Mouse (Mus musculus): ENCODE measurements around the gene Ptprd. TPM values are rescaled to one million over a fixed set of nuclear protein-coding genes. Genes with fewer than 3 reads are reported as not detected.

Ptprd gene
- polyA plus RNA-seq, 1 experiment = not detected

DNA sequence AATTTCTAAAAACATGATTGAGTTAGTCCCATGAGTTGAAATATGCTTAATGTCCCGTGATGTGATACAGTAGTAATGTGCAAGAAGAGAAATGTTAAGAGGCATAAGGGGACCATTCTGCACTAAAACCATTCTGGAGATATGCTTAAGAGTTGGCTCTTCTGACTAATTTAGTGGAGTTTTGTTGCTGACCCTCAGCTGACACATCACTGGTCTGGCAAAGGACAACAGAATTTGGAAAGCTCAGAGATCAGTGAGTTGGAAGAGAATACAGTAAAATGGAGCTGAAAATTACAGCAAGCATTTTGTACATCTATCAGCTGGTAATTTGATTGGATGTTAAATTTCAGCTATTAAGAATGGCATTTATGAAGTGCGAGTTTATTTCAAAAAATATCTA lies 2248.8 kb downstream of the Ptprd start:
- TF ChIP-seq GATA1 (IDR thresholded peaks at IDR 0.05; ENCODE audit: borderline replicate concordance, low read length) = no peak
- no peak for TF ChIP-seq FLI1 (IDR thresholded peaks at IDR 0.05; ENCODE audit: low read length)
- Histone ChIP-seq H3K4me1 (no peaks in the 10 kb centered on the region), H3K9me3 (peaks cover 8% of the 10 kb centered on the region; the same call in 1 of the 2 replicates), H3K4me3 (replicated peaks) (no peak overlapping the region), H3K36me3 (replicated peaks; ENCODE audit: low read length) (no peaks in the 10 kb centered on the region), H3K27me3 (replicated peaks) (no peaks in the 10 kb centered on the region)

DNA sequence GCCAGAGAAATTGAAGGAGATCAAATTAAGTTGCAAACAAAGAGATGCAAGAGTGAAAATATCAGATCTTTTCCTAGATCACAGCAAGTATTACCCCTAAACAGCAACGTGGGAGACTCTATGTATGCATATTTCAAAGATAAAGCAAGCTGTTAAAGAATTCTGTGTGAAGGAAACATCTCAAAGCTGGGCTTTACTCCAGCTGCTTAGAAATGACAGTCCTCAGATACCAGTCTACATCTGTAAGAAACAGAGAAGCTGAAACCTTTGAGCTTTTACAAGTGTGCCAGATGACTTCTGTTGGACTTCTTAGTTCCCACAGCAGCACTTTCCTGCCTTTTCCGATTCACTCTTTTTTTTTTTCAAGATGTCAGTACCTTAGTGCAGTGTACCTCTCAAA lies 2249.9 kb downstream of the Ptprd start:
- no peaks in the 10 kb centered on the region for H3K4me1 ChIP-seq
- TF ChIP-seq GATA1 (IDR thresholded peaks at IDR 0.05; ENCODE audit: borderline replicate concordance, low read length) = no peak
- no peak for TF ChIP-seq FLI1 (IDR thresholded peaks at IDR 0.05; ENCODE audit: low read length)
- no peaks in the 10 kb centered on the region for H3K27me3 ChIP-seq (replicated peaks)
- no peaks in the 10 kb centered on the region for H3K36me3 ChIP-seq (replicated peaks; ENCODE audit: low read length)
- H3K4me3 ChIP-seq (replicated peaks) = no peak overlapping the region
- H3K9me3 ChIP-seq = peaks cover 7% of the 10 kb centered on the region; the same call in 1 of the 2 replicates

- Histone ChIP-seq H3K9me3 (0 out of 2 replicates have a peak, but pooled peaks cover 2% of the 10 kb centered on the region), H3K27me3 (replicated peaks) (no peaks in the 10 kb centered on the region), H3K4me3 (replicated peaks) (no peak overlapping the region), H3K36me3 (replicated peaks; ENCODE audit: low read length) (no peaks in the 10 kb centered on the region), H3K4me1 (no peaks in the 10 kb centered on the region)
- TF ChIP-seq GATA1 (IDR thresholded peaks at IDR 0.05; ENCODE audit: borderline replicate concordance, low read length) = no peak
- TF ChIP-seq FLI1 (IDR thresholded peaks at IDR 0.05; ENCODE audit: low read length) = no peak
Observed at GRCm38 (mm10) chr4:75953349-75954060, 2258.3 kb downstream of the Ptprd start.

GRCm38 (mm10) chr4:75950582-75950981 lies 2261.2 kb downstream of the Ptprd start:
- TF ChIP-seq FLI1 (IDR thresholded peaks at IDR 0.05; ENCODE audit: low read length) (no peak), GATA1 (IDR thresholded peaks at IDR 0.05; ENCODE audit: borderline replicate concordance, low read length) (no peak)
- Histone ChIP-seq H3K4me1 (no peaks in the 10 kb centered on the region), H3K4me3 (replicated peaks) (no peak overlapping the region), H3K9me3 (0 out of 2 replicates have a peak, but pooled peaks cover 3% of the 10 kb centered on the region), H3K36me3 (replicated peaks; ENCODE audit: low read length) (no peaks in the 10 kb centered on the region), H3K27me3 (replicated peaks) (no peaks in the 10 kb centered on the region)

DNA sequence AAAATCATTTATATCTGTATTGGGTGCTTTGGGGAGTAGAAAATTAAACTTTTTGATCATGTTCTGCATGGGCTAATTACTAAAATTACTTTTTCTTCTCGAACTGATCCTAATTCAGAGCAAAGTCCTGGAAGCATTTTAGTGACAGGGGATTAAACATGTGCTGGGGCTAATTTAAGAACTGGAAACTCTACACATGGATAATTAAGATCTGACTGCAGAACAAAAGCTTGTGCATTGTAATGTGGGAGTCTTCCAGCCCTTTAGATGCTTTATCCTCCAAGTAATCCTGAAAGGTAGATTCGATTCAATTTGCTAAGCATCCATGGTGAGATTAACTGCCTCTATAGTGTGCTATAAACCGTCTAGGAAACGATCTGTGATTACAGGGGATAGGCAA lies 2316.9 kb downstream of the Ptprd start:
- Histone ChIP-seq H3K4me1 (no peaks in the 10 kb centered on the region), H3K36me3 (replicated peaks; ENCODE audit: low read length) (no peaks in the 10 kb centered on the region), H3K4me3 (replicated peaks) (no peak overlapping the region), H3K9me3 (0 out of 2 replicates have a peak, but pooled peaks cover 3% of the 10 kb centered on the region), H3K27me3 (replicated peaks) (no peaks in the 10 kb centered on the region)
- TF ChIP-seq FLI1 (IDR thresholded peaks at IDR 0.05; ENCODE audit: low read length) (no peak), GATA1 (IDR thresholded peaks at IDR 0.05; ENCODE audit: borderline replicate concordance, low read length) (no peak)
